Mouse (Mus musculus) heart, embryonic 13.5 days (tissue): ENCODE measurements around the gene Pfdn2. TPM values are rescaled to one million over a fixed set of nuclear protein-coding genes. Genes with fewer than 3 reads are reported as not detected.
"Not testable (repeated sequence)": the region's sequence is repeated elsewhere in the genome, so short reads cannot be mapped to it uniquely, and the experiment has no call there.

ENCODE experiments used
- ATAC-seq: fragments of 200-750 bp; cut with Nextera tagmentation; 2 replicates; pipeline ENCODE4 v1.8.0; 2017; ENCODE audit warnings: moderate TSS enrichment; ENCODE audit not compliant: insufficient number of reproducible peaks, low FRiP score, low TSS enrichment; ENCODE audit errors: extremely low read depth
- H3K27ac ChIP-seq: fragments of 300-500 bp; sonication (generic); replicated peaks from 2 replicates; pipeline ENCODE4 v1.5.1; 2015; ENCODE audit warnings: moderate library complexity, mild to moderate bottlenecking, inconsistent platforms
- H3K27me3 ChIP-seq: fragments of 300-500 bp; sonication (generic); replicated peaks from 2 replicates; pipeline ENCODE4 v1.6.1; 2015; ENCODE audit warnings: mild to moderate bottlenecking, inconsistent platforms
- H3K36me3 ChIP-seq: fragments of 300-500 bp; sonication (generic); 2 replicates; pipeline ENCODE4 v1.6.1; 2015; ENCODE audit warnings: mild to moderate bottlenecking, inconsistent platforms
- H3K4me1 ChIP-seq: fragments of 300-500 bp; sonication (generic); 2 replicates; pipeline ENCODE4 v1.6.1; 2015; ENCODE audit warnings: inconsistent platforms
- H3K4me2 ChIP-seq: fragments of 300-500 bp; sonication (generic); 2 replicates; pipeline ENCODE4 v1.6.1; 2015; ENCODE audit warnings: inconsistent platforms, mild to moderate bottlenecking, moderate library complexity
- H3K4me3 ChIP-seq: fragments of 300-500 bp; sonication (generic); 2 replicates; pipeline ENCODE4 v1.5.1; 2015; ENCODE audit warnings: moderate library complexity, mild to moderate bottlenecking, inconsistent platforms
- H3K9ac ChIP-seq: fragments of 300-500 bp; sonication (generic); 2 replicates; pipeline ENCODE4 v1.6.1; 2015; ENCODE audit warnings: inconsistent platforms, mild to moderate bottlenecking, moderate library complexity
- H3K9me3 ChIP-seq: fragments of 300-500 bp; sonication (generic); 2 replicates; pipeline ENCODE4 v1.6.1; 2016; ENCODE audit warnings: inconsistent platforms
- WGBS: fragments of 180-500 bp; shearing (Covaris S2); methylation state at CpG from one replicate; pipeline ENCODE4 v1.1.7; 2015; ENCODE audit warnings: mixed read lengths; 5-methylcytosine and 5-hydroxymethylcytosine counted together
- polyA plus RNA-seq: library from polyadenylated mRNA; unstranded; fragments of >200 nt; fragmentation: Nextera tagmentation; extraction: Ambion mirVana; gene quantifications from 2 replicates; pipeline ENCODE4 v1.2.1, GENCODE M21; 2015

Gene Pfdn2
- 85.4 and 97.8 TPM in 2 replicates for polyA plus RNA-seq

- peak; percentile 88 for ATAC-seq
- H3K27me3 ChIP-seq, result no peaks in the 10 kb centered on the region
- peak within 1 kb of the TSS; percentile 80 for H3K27ac ChIP-seq
- H3K9me3 ChIP-seq, result peaks cover 6% of the 10 kb centered on the region; the same call in 1 of the 2 replicates
- peak within 1 kb of the TSS; percentile 88 for H3K4me2 ChIP-seq
- H3K36me3 ChIP-seq, result peaks cover 44% of the 10 kb centered on the region
- H3K4me3 ChIP-seq, result peak within 1 kb of the TSS; percentile 95
- peaks cover 35% of the 10 kb centered on the region for H3K4me1 ChIP-seq
- H3K9ac ChIP-seq, result peak within 1 kb of the TSS; percentile 95
- 1% methylated on average over 53 of the region's 53 CpGs for WGBS
These were observed at the start of gene Pfdn2, which contains the start of gene Nit1 for GRCm38 (mm10) chr1:171345225-171346094. Gene Pfdn2 (plus strand): TSS chr1:171345670. Gene Nit1 (minus strand): TSS chr1:171345646.

GRCm38 (mm10) chr1:171298226-171298625, 47.2 kb upstream of the Pfdn2 start:
- peaks cover 7% of the 10 kb centered on the region for H3K4me1 ChIP-seq
- no peak overlapping the region for H3K4me3 ChIP-seq
- ATAC-seq, result no peak
- no peak overlapping the region for H3K9ac ChIP-seq
- peaks cover 34% of the 10 kb centered on the region for H3K27me3 ChIP-seq
- no peak overlapping the region for H3K27ac ChIP-seq
- no peaks in the 10 kb centered on the region for H3K9me3 ChIP-seq
- H3K4me2 ChIP-seq, result no peak overlapping the region
- WGBS, result 43% methylated on average over 3 of the region's 3 CpGs
- H3K36me3 ChIP-seq, result no peaks in the 10 kb centered on the region

- not testable (repeated sequence) for H3K27ac ChIP-seq, H3K9me3 ChIP-seq, H3K4me3 ChIP-seq, H3K27me3 ChIP-seq, ATAC-seq, H3K9ac ChIP-seq, H3K4me2 ChIP-seq, H3K36me3 ChIP-seq
- WGBS, result 59% methylated on average over 5 of the region's 5 CpGs
- peaks cover 11% of the 10 kb centered on the region; the same call in 1 of the 2 replicates for H3K4me1 ChIP-seq
These were observed 39.3 kb upstream of the Pfdn2 start for GRCm38 (mm10) chr1:171306157-171306556.

- WGBS, result 63% methylated on average over 2 of the region's 2 CpGs
- no peak overlapping the region for H3K27ac ChIP-seq
- no peak overlapping the region for H3K9ac ChIP-seq
- peaks cover 11% of the 10 kb centered on the region; the same call in 1 of the 2 replicates for H3K4me1 ChIP-seq
- no peak overlapping the region for H3K4me2 ChIP-seq
- H3K4me3 ChIP-seq, result no peak overlapping the region
- H3K9me3 ChIP-seq, result no peaks in the 10 kb centered on the region
- H3K36me3 ChIP-seq, result no peaks in the 10 kb centered on the region
- no peak for ATAC-seq
- H3K27me3 ChIP-seq, result no peaks in the 10 kb centered on the region
These were observed 36.1 kb upstream of the Pfdn2 start for GRCm38 (mm10) chr1:171309321-171309720.

GRCm38 (mm10) chr1:171319748-171320147, 25.7 kb upstream of the Pfdn2 start:
- ATAC-seq, result no peak
- H3K4me3 ChIP-seq, result peak overlapping the region; percentile 29
- H3K27me3 ChIP-seq, result no peaks in the 10 kb centered on the region
- H3K36me3 ChIP-seq, result peaks cover 4% of the 10 kb centered on the region; the same call in 1 of the 2 replicates
- 19% methylated on average over 7 of the region's 7 CpGs for WGBS
- H3K27ac ChIP-seq, result no peak overlapping the region
- H3K9ac ChIP-seq, result peak overlapping the region; percentile 48; the same call in 1 of the 2 replicates
- peaks cover 8% of the 10 kb centered on the region; the same call in 1 of the 2 replicates for H3K9me3 ChIP-seq
- H3K4me2 ChIP-seq, result peak overlapping the region; percentile 56
- H3K4me1 ChIP-seq, result no peaks in the 10 kb centered on the region

- H3K9me3 ChIP-seq, result peaks cover 8% of the 10 kb centered on the region; the same call in 1 of the 2 replicates
- peaks cover 4% of the 10 kb centered on the region; the same call in 1 of the 2 replicates for H3K36me3 ChIP-seq
- peak overlapping the region; percentile 48; the same call in 1 of the 2 replicates for H3K9ac ChIP-seq
- ATAC-seq, result no peak
- peak overlapping the region; percentile 29 for H3K4me3 ChIP-seq
- H3K4me2 ChIP-seq, result peak overlapping the region; percentile 56
- 17% methylated on average over 5 of the region's 5 CpGs for WGBS
- no peaks in the 10 kb centered on the region for H3K27me3 ChIP-seq
- no peaks in the 10 kb centered on the region for H3K4me1 ChIP-seq
- H3K27ac ChIP-seq, result no peak overlapping the region
These were observed 25.3 kb upstream of the Pfdn2 start for GRCm38 (mm10) chr1:171320151-171320550.

- Histone ChIP-seq H3K9ac (no peak overlapping the region), H3K4me2 (no peak overlapping the region), H3K4me1 (peaks cover 10% of the 10 kb centered on the region), H3K36me3 (peaks cover 15% of the 10 kb centered on the region), H3K27ac (no peak overlapping the region), H3K4me3 (no peak overlapping the region), H3K27me3 (no peaks in the 10 kb centered on the region), H3K9me3 (no peaks in the 10 kb centered on the region)
- no peak for ATAC-seq
These were observed 24.1 kb upstream of the Pfdn2 start for GRCm38 (mm10) chr1:171321415-171321814.

GRCm38 (mm10) chr1:171322012-171322411, 23.5 kb upstream of the Pfdn2 start:
- 78% methylated on average over 1 of the region's 1 CpGs for WGBS
- ATAC-seq, result no peak
- H3K27me3 ChIP-seq, result no peaks in the 10 kb centered on the region
- H3K4me1 ChIP-seq, result peaks cover 12% of the 10 kb centered on the region
- H3K27ac ChIP-seq, result 0 out of 2 replicates have a peak overlapping the region, but pooled peaks have one; percentile 12
- H3K9ac ChIP-seq, result no peak overlapping the region
- H3K36me3 ChIP-seq, result peaks cover 16% of the 10 kb centered on the region
- no peak overlapping the region for H3K4me2 ChIP-seq
- no peak overlapping the region for H3K4me3 ChIP-seq
- H3K9me3 ChIP-seq, result no peaks in the 10 kb centered on the region

GRCm38 (mm10) chr1:171325571-171325970, 19.9 kb upstream of the Pfdn2 start:
- no peak for ATAC-seq
- 69% methylated on average over 2 of the region's 2 CpGs for WGBS
- H3K27ac ChIP-seq, result no peak overlapping the region
- H3K27me3 ChIP-seq, result no peaks in the 10 kb centered on the region
- H3K4me1 ChIP-seq, result peaks cover 29% of the 10 kb centered on the region
- H3K9ac ChIP-seq, result no peak overlapping the region
- H3K4me2 ChIP-seq, result no peak overlapping the region
- H3K4me3 ChIP-seq, result no peak overlapping the region
- H3K36me3 ChIP-seq, result peaks cover 16% of the 10 kb centered on the region
- no peaks in the 10 kb centered on the region for H3K9me3 ChIP-seq

GRCm38 (mm10) chr1:171326588-171326987, 18.9 kb upstream of the Pfdn2 start:
- H3K27ac ChIP-seq, ATAC-seq, H3K9me3 ChIP-seq, H3K4me2 ChIP-seq, H3K4me3 ChIP-seq, H3K9ac ChIP-seq, H3K27me3 ChIP-seq: not testable (repeated sequence)
- WGBS, result 73% methylated on average over 4 of the region's 4 CpGs
- Histone ChIP-seq H3K36me3 (peaks cover 16% of the 10 kb centered on the region), H3K4me1 (peaks cover 39% of the 10 kb centered on the region)

GRCm38 (mm10) chr1:171328244-171328643, 17.2 kb upstream of the Pfdn2 start:
- 22% methylated on average over 9 of the region's 9 CpGs for WGBS
- Histone ChIP-seq H3K4me2 (peak overlapping the region; percentile 78), H3K27ac (peak overlapping the region; percentile 99), H3K27me3 (no peaks in the 10 kb centered on the region), H3K9ac (peak overlapping the region; percentile 99), H3K4me3 (peak overlapping the region; percentile 91), H3K4me1 (peaks cover 53% of the 10 kb centered on the region), H3K36me3 (peaks cover 26% of the 10 kb centered on the region), H3K9me3 (no peaks in the 10 kb centered on the region)
- no peak for ATAC-seq
